Mouse (Mus musculus) C2C12 (cell line): ENCODE data around the gene Fbxw10. TPM values are rescaled to one million over a fixed set of nuclear protein-coding genes. Genes with fewer than 3 reads are reported as not detected.
A peak's percentile ranks its signal among the peaks of the same experiment; 100 is the strongest.

Source experiments
- H3K27me3 ChIP-seq: one replicate; pipeline ENCODE4 v1.6.1; 2011; ENCODE audit not compliant: control insufficient read depth, insufficient read depth, insufficient read length
- H3K36me3 ChIP-seq: one replicate; pipeline ENCODE4 v1.6.1; 2011; ENCODE audit not compliant: control insufficient read depth, insufficient read depth
- H3K4me3 ChIP-seq: one replicate; pipeline ENCODE4 v1.5.1; 2011; ENCODE audit warnings: mild to moderate bottlenecking, control low read depth; ENCODE audit not compliant: poor library complexity, insufficient read depth, severe bottlenecking
- H3K79me2 ChIP-seq: one replicate; pipeline ENCODE4 v1.6.1; 2011; ENCODE audit not compliant: control insufficient read depth, insufficient read depth
- H3K79me3 ChIP-seq: one replicate; pipeline ENCODE4 v1.6.1; 2011; ENCODE audit warnings: low read depth, control low read depth
- H3ac ChIP-seq: one replicate; pipeline ENCODE3; 2011; ENCODE audit warnings: low read depth; ENCODE audit not compliant: control insufficient read depth, insufficient read length
- CEBPB ChIP-seq: IDR thresholded peaks from one replicate; pipeline ENCODE4 v1.6.1; 2011; ENCODE audit warnings: low read depth, mild to moderate bottlenecking, control low read depth, moderate library complexity
- CTCF ChIP-seq: IDR thresholded peaks from one replicate; pipeline ENCODE4 v1.5.1; 2011; ENCODE audit not compliant: control insufficient read depth, insufficient read depth, insufficient read length
- FOSL1 ChIP-seq: IDR thresholded peaks from one replicate; pipeline ENCODE4 v1.8.0; 2011; ENCODE audit warnings: mild to moderate bottlenecking, low read length; ENCODE audit not compliant: poor library complexity, insufficient read depth, severe bottlenecking
- MAX ChIP-seq: IDR thresholded peaks from one replicate; pipeline ENCODE4 v1.6.1; 2011; ENCODE audit warnings: mild to moderate bottlenecking, control low read depth
- MYOD1 ChIP-seq: IDR thresholded peaks from one replicate; pipeline ENCODE4 v1.6.1; 2011; ENCODE audit warnings: low read depth; ENCODE audit not compliant: control insufficient read depth, insufficient read length
- MYOG ChIP-seq: IDR thresholded peaks from one replicate; pipeline ENCODE4 v1.6.1; 2011; ENCODE audit not compliant: control insufficient read depth, insufficient read length; ENCODE audit errors: extremely low read depth
- USF1 ChIP-seq: IDR thresholded peaks from one replicate; pipeline ENCODE4 v1.6.1; 2011; ENCODE audit warnings: low read depth, mild to moderate bottlenecking, control low read depth, moderate library complexity
- polyA plus RNA-seq: library from polyadenylated mRNA; unstranded; fragments of >200 nt; fragmentation: generic; extraction: Trizol; gene quantifications from one replicate; pipeline ENCODE4 v1.2.1, GENCODE M21; 2012; ENCODE audit warnings: missing spikeins

Fbxw10 gene
- polyA plus RNA-seq, 1 experiment, result 0.02 TPM

- H3ac ChIP-seq, result no peak overlapping the region
- no peak for TF ChIP-seq MAX
- TF ChIP-seq CTCF, result no peak
- TF ChIP-seq FOSL1, result no peak
- no peak for TF ChIP-seq USF1
- TF ChIP-seq MYOD1, result no peak
- no peak for TF ChIP-seq MYOG
- no peaks in the 10 kb centered on the region for H3K79me2 ChIP-seq
- H3K27me3 ChIP-seq, result no peaks in the 10 kb centered on the region
- no peaks in the 10 kb centered on the region for H3K36me3 ChIP-seq
- no peaks in the 10 kb centered on the region for H3K79me3 ChIP-seq
- no peak overlapping the region for H3K4me3 ChIP-seq
These were observed 33.4 kb upstream of the Fbxw10 start for GRCm38 (mm10) chr11:62813497-62813896.

- Histone ChIP-seq H3K4me3 (no peak overlapping the region), H3K79me2 (no peaks in the 10 kb centered on the region), H3K79me3 (no peaks in the 10 kb centered on the region), H3K36me3 (no peaks in the 10 kb centered on the region), H3K27me3 (no peaks in the 10 kb centered on the region), H3ac (no peak overlapping the region)
- no peak for TF ChIP-seq USF1
- peak; percentile 13 for TF ChIP-seq CEBPB
These were observed 32.8 kb upstream of the Fbxw10 start for GRCm38 (mm10) chr11:62813970-62814624.

GRCm38 (mm10) chr11:62814625-62815024 lies 32.2 kb upstream of the Fbxw10 start:
- Histone ChIP-seq H3K79me2 (no peaks in the 10 kb centered on the region), H3K36me3 (no peaks in the 10 kb centered on the region), H3K27me3 (no peaks in the 10 kb centered on the region), H3K79me3 (no peaks in the 10 kb centered on the region), H3K4me3 (no peak overlapping the region), H3ac (no peak overlapping the region)
- TF ChIP-seq USF1, result peak; percentile 43
- peak; percentile 44 for TF ChIP-seq MAX
- no peak for TF ChIP-seq MYOG

GRCm38 (mm10) chr11:62815438-62815837 lies 31.4 kb upstream of the Fbxw10 start:
- Histone ChIP-seq H3ac (no peak overlapping the region), H3K4me3 (no peak overlapping the region), H3K79me2 (peaks cover 1% of the 10 kb centered on the region), H3K36me3 (no peaks in the 10 kb centered on the region), H3K79me3 (no peaks in the 10 kb centered on the region), H3K27me3 (no peaks in the 10 kb centered on the region)
- TF ChIP-seq USF1 (no peak), MYOD1 (no peak), MYOG (no peak), FOSL1 (no peak), CTCF (no peak), CEBPB (no peak), MAX (no peak)

GRCm38 (mm10) chr11:62816591-62816990 lies 30.3 kb upstream of the Fbxw10 start:
- H3K36me3 ChIP-seq, result no peaks in the 10 kb centered on the region
- H3ac ChIP-seq, result no peak overlapping the region
- H3K79me3 ChIP-seq, result peaks cover 8% of the 10 kb centered on the region
- no peaks in the 10 kb centered on the region for H3K27me3 ChIP-seq
- H3K79me2 ChIP-seq, result peaks cover 13% of the 10 kb centered on the region
- H3K4me3 ChIP-seq, result no peak overlapping the region
- TF ChIP-seq MYOD1 (no peak), USF1 (no peak), MAX (no peak), MYOG (no peak)

- peaks cover 15% of the 10 kb centered on the region for H3K36me3 ChIP-seq
- H3ac ChIP-seq, result no peak overlapping the region
- H3K4me3 ChIP-seq, result no peak overlapping the region
- no peaks in the 10 kb centered on the region for H3K27me3 ChIP-seq
- H3K79me3 ChIP-seq, result peaks cover 32% of the 10 kb centered on the region
- H3K79me2 ChIP-seq, result peaks cover 38% of the 10 kb centered on the region
- no peak for TF ChIP-seq FOSL1
These were observed 27.7 kb upstream of the Fbxw10 start for GRCm38 (mm10) chr11:62819059-62819686.
